Comparison of ENCODE assay signal across 8 mouse cellular contexts in genomic region chr11:32455507-32456141, GRCm38 (mm10). TPM values are rescaled to one million over a fixed set of nuclear protein-coding genes. Genes with fewer than 3 reads are reported as not detected.
DNase-seq lines count a peak whose midpoint lies in the region; ATAC-seq lines count a peak whose summit lies in the region.

No protein-coding gene starts in this region.

- no peaks in the 10 kb centered on the region for H3K36me3 ChIP-seq in forebrain, embryonic 13.5 days (ENCODE audit: poor library complexity, severe bottlenecking)
- 0 out of 2 replicates have a peak, but pooled peaks cover 2% of the 10 kb centered on the region for H3K36me3 ChIP-seq in hindbrain, embryonic 10.5 days
- no peaks in the 10 kb centered on the region for H3K36me3 ChIP-seq in limb, embryonic 13.5 days
- no peaks in the 10 kb centered on the region for H3K36me3 ChIP-seq in midbrain, embryonic 14.5 days (ENCODE audit: control insufficient read depth, insufficient read depth, low read length)

- DNase-seq in left cerebral cortex, postnatal 25 days (ENCODE audit: low spot score in 2 of 2), result peak; percentile 17 to 31
- DNase-seq in left cerebral cortex, adult 11 months (ENCODE audit: low spot score), result no peak
- peak; percentile 64 for DNase-seq in R1 (ENCODE audit: low read depth, low spot score)
- DNase-seq in hindbrain, embryonic 10.5 days (ENCODE audit: low spot score), result peak; percentile 68
- DNase-seq in midbrain, embryonic 14.5 days, result peak; percentile 69
- no peak for DNase-seq in spleen, postnatal 14 days (ENCODE audit: low spot score in 2 of 2)

- H3K9me3 ChIP-seq in forebrain, embryonic 13.5 days (replicated peaks), result no peaks in the 10 kb centered on the region
- H3K9me3 ChIP-seq in hindbrain, embryonic 10.5 days, result no peaks in the 10 kb centered on the region
- H3K9me3 ChIP-seq in limb, embryonic 13.5 days, result no peaks in the 10 kb centered on the region
- no peaks in the 10 kb centered on the region for H3K9me3 ChIP-seq in midbrain, embryonic 14.5 days (ENCODE audit: control insufficient read depth, low read length)

- ATAC-seq in forebrain, embryonic 13.5 days, result peak; percentile 61
- ATAC-seq in limb, embryonic 13.5 days (ENCODE audit: low FRiP score, low read depth), result peak; percentile 45
- peak; percentile 4; the same call in 1 of the 2 replicates for ATAC-seq in midbrain, embryonic 14.5 days (ENCODE audit: low FRiP score, low TSS enrichment)

- H3K9ac ChIP-seq in forebrain, embryonic 13.5 days, result peak overlapping the region; percentile 93
- peak overlapping the region; percentile 90 for H3K9ac ChIP-seq in limb, embryonic 13.5 days
- H3K9ac ChIP-seq in midbrain, embryonic 14.5 days (replicated peaks; ENCODE audit: low read length), result peak overlapping the region; percentile 90

- 0 out of 2 replicates have a peak, but pooled peaks cover 4% of the 10 kb centered on the region for H3K27me3 ChIP-seq in forebrain, embryonic 13.5 days
- H3K27me3 ChIP-seq in hindbrain, embryonic 10.5 days (ENCODE audit: insufficient read depth, poor library complexity, severe bottlenecking), result no peaks in the 10 kb centered on the region
- H3K27me3 ChIP-seq in limb, embryonic 13.5 days, result no peaks in the 10 kb centered on the region
- no peaks in the 10 kb centered on the region for H3K27me3 ChIP-seq in midbrain, embryonic 14.5 days (ENCODE audit: control insufficient read depth, insufficient read depth, low read length)

- peak overlapping the region; percentile 95 for H3K4me3 ChIP-seq in forebrain, embryonic 13.5 days
- H3K4me3 ChIP-seq in hindbrain, embryonic 10.5 days, result peak overlapping the region; percentile 95
- H3K4me3 ChIP-seq in limb, embryonic 13.5 days, result peak overlapping the region; percentile 83
- H3K4me3 ChIP-seq in midbrain, embryonic 14.5 days (replicated peaks; ENCODE audit: low read depth, low read length), result peak overlapping the region; percentile 93

- H3K4me2 ChIP-seq in forebrain, embryonic 13.5 days, result peak overlapping the region; percentile 80
- peak overlapping the region; percentile 85 for H3K4me2 ChIP-seq in limb, embryonic 13.5 days (replicated peaks)
- peak overlapping the region; percentile 89 for H3K4me2 ChIP-seq in midbrain, embryonic 14.5 days (ENCODE audit: low read length)

- WGBS in forebrain, embryonic 13.5 days, result under 1% methylated on average over 54 of the region's 58 CpGs
- under 1% methylated on average over 57 of the region's 58 CpGs for WGBS in hindbrain, embryonic 10.5 days
- under 1% methylated on average over 54 of the region's 58 CpGs for WGBS in limb, embryonic 13.5 days
- under 1% methylated on average over 58 of the region's 58 CpGs for WGBS in midbrain, embryonic 14.5 days

- peaks cover 21% of the 10 kb centered on the region for H3K4me1 ChIP-seq in forebrain, embryonic 13.5 days
- H3K4me1 ChIP-seq in hindbrain, embryonic 10.5 days (replicated peaks), result peaks cover 31% of the 10 kb centered on the region
- peaks cover 31% of the 10 kb centered on the region for H3K4me1 ChIP-seq in limb, embryonic 13.5 days
- peaks cover 18% of the 10 kb centered on the region for H3K4me1 ChIP-seq in midbrain, embryonic 14.5 days (ENCODE audit: control insufficient read depth, insufficient read depth, low read length)

- peak overlapping the region; percentile 96 for H3K27ac ChIP-seq in forebrain, embryonic 13.5 days
- H3K27ac ChIP-seq in hindbrain, embryonic 10.5 days, result peak overlapping the region; percentile 99
- H3K27ac ChIP-seq in limb, embryonic 13.5 days, result peak overlapping the region; percentile 97
- peak overlapping the region; percentile 96 for H3K27ac ChIP-seq in midbrain, embryonic 14.5 days (replicated peaks; ENCODE audit: low read depth, low read length)

- intact Hi-C loops in left cerebral cortex, postnatal 25 days (cut with DNase I), result loop anchor here (2.0 to 5.0 kb wide), 4 partner anchors 43 to 113 kb away; partner anchors contain the start of genes Efcab9 and Stk10

RNA-seq across cellular contexts. Expression of gene Ubtd2, which starts 0.5 kb away (rescaled TPM):
- total RNA-seq in left cerebral cortex, postnatal 25 days (2021), result 10 to 100 TPM; 52.9 to 65.0 TPM
- polyA plus RNA-seq in forebrain, embryonic 13.5 days (2015; fragmentation: Nextera tagmentation; extraction: Ambion mirVana), result 59.4 and 60.4 TPM in 2 replicates
- 55.6 and 66.4 TPM in 2 replicates for polyA plus RNA-seq in hindbrain, embryonic 10.5 days (2016; fragmentation: Nextera tagmentation; extraction: Ambion mirVana)
- polyA plus RNA-seq in limb, embryonic 13.5 days (2015; fragmentation: Nextera tagmentation; extraction: Ambion mirVana), result 96.4 and 97.3 TPM in 2 replicates
- 57.0 and 63.8 TPM in 2 replicates for polyA plus RNA-seq in midbrain, embryonic 14.5 days (2014; fragmentation: Nextera tagmentation; extraction: Ambion mirVana)

Comparison
In these comparisons a context has a peak if more than half of its experiments do, and no peak if none do; other contexts are left out.
1. DNase-seq: peak in left cerebral cortex, postnatal 25 days (2 of 2), R1 (single experiment), hindbrain, embryonic 10.5 days (single experiment) and midbrain, embryonic 14.5 days (single experiment); none in left cerebral cortex, adult 11 months (single experiment) and spleen, postnatal 14 days (0 of 2).
2. ATAC-seq: peak in every context shown above with its lines; median percentile 61 in forebrain, embryonic 13.5 days; 45 in limb, embryonic 13.5 days; 4 in midbrain, embryonic 14.5 days.
3. Peak in every context shown above with its lines, with median percentiles within 50 percentile points of each other: H3K27ac ChIP-seq, H3K4me2 ChIP-seq, H3K4me3 ChIP-seq and H3K9ac ChIP-seq.